ENCODE assay signal across 9 mouse cellular contexts in the genomic region with DNA sequence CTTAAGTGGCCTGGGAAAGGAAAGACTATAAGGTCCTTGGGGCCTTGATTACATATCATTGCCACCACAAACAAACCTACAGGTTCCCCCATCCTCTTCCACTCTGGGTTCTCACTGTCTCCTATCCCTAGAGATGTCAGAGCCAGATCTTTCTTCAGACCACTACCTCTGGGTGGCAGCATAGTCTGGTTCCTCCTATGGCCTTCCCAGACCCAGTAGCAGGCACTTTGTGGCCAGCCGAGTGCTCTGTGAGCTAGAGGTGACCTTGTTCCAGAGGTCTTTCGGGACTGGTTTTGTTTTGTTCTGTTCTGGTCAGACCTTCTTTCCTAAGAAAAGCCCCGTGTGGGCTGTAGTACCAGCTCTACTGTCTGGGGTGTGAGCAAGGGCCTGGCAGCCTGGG. TPM values are rescaled to one million over a fixed set of nuclear protein-coding genes. Genes with fewer than 3 reads are reported as not detected.
DNase-seq lines count a peak whose midpoint lies in the region; ATAC-seq and TF ChIP-seq lines count a peak whose summit lies in the region.
"Had no signal": no experiment of that assay in that cellular context is flagged by ENCODE, and none has a peak within 500 bp of the region (broad histone marks: within the 10 kb centered on the region; RNA-seq: fewer than 3 reads in every experiment).

No protein-coding gene starts in this region.

- intact Hi-C loops in left cerebral cortex, adult 2 months (cut with DNase I) = no loop called here

- 0 out of 2 replicates have a peak, but pooled peaks cover 2% of the 10 kb centered on the region for H3K4me1 ChIP-seq in brown adipose tissue, adult 24 weeks (ENCODE audit: control insufficient read depth, insufficient read depth, insufficient read length, low read length)

- peak; percentile 57 for ATAC-seq in Patski
- ATAC-seq in activated CD4-positive, CD25-positive, alpha-beta regulatory T cell, adult 4 months = no peak

- H3K4me3 ChIP-seq in left cerebral cortex, adult 2 months = no peak overlapping the region
- H3K4me3 ChIP-seq in brown adipose tissue, adult 24 weeks (ENCODE audit: insufficient read depth, low read depth, low read length) = no peak overlapping the region
- H3K4me3 ChIP-seq: lung, embryonic 15.5 days had no signal

- in situ Hi-C loops in Patski (cut with MboI; ENCODE audit: low pct_unique_long_range_greater_than_20kb) = no loop called here

- CTCF ChIA-PET in Patski (lab: Charles Lee) = interaction anchor here (1.1 to 1.5 kb wide), 2 partner anchors 65 to 70 kb away, joined by 3 to 4 read pairs; a partner anchor contains a TSS

- POLR2A ChIA-PET in Patski (lab: Charles Lee) = no interaction called here

- no peak overlapping the region for H3K27ac ChIP-seq in left cerebral cortex, adult 2 months
- H3K27ac ChIP-seq in brown adipose tissue, adult 24 weeks (replicated peaks; ENCODE audit: low read depth, low read length) = peak overlapping the region; percentile 78
- H3K27ac ChIP-seq: lung, embryonic 15.5 days had no signal

- TF ChIP-seq CTCF in left cerebral cortex, adult 2 months (IDR thresholded peaks at IDR 0.05) = peak; percentile 30
- no peak for TF ChIP-seq CTCF in Patski (IDR thresholded peaks at IDR 0.05)

- DNase-seq in left cerebral cortex, adult 2 months (ENCODE audit: extremely low spot score in 1 of 2, low spot score in 2 of 2) = no peak
- no peak for DNase-seq in left cerebral cortex, adult 18-20 months (ENCODE audit: low spot score in 2 of 2)
- no peak for DNase-seq in Patski (ENCODE audit: low read depth, low spot score)
- peak; percentile 40 for DNase-seq in lung, postnatal 14 days
- no peak for DNase-seq in heart, postnatal 4 days
- DNase-seq: heart, postnatal 36 days had no signal

- H3K27me3 ChIP-seq in Patski = no peaks in the 10 kb centered on the region
- H3K27me3 ChIP-seq: lung, embryonic 15.5 days had no signal

RNA-seq across cellular contexts. Expression of a gene that starts 39.0 kb away (rescaled TPM):
- total RNA-seq in left cerebral cortex, adult 2 months (2021) = 10 to 100 TPM; 55.9 to 57.7 TPM
- total RNA-seq in left cerebral cortex, adult 18-20 months (2021) = 10 to 100 TPM; 56.3 to 60.2 TPM
- polyA plus RNA-seq in Patski (2021) = 58.9 TPM
- 302 and 313 TPM in 2 replicates for polyA plus RNA-seq in brown adipose tissue, adult 24 weeks (2012; ENCODE audit: insufficient read depth, insufficient read length, missing spikeins)
- polyA plus RNA-seq in activated CD4-positive, CD25-positive, alpha-beta regulatory T cell, adult 4 months (2017; shearing (Covaris generic)) = 100 to 1,000 TPM in 1 of 2 experiments, 10 to 100 TPM in 1; 96.4 to 138 TPM
- total RNA-seq in heart, postnatal 4 days (2021) = 10 to 100 TPM; 72.9 to 75.3 TPM

RNA-seq across cellular contexts. Expression of a gene that starts 39.1 kb away (rescaled TPM):
- 10 to 100 TPM; 25.6 to 26.4 TPM for total RNA-seq in left cerebral cortex, adult 2 months (2021)
- 10 to 100 TPM; 28.1 to 29.6 TPM for total RNA-seq in left cerebral cortex, adult 18-20 months (2021)
- polyA plus RNA-seq in Patski (2021) = 105 TPM
- polyA plus RNA-seq in brown adipose tissue, adult 24 weeks (2012; ENCODE audit: insufficient read depth, insufficient read length, missing spikeins) = 210 and 264 TPM in 2 replicates
- polyA plus RNA-seq in activated CD4-positive, CD25-positive, alpha-beta regulatory T cell, adult 4 months (2017; shearing (Covaris generic)) = 100 to 1,000 TPM; 151 to 166 TPM
- 10 to 100 TPM; 42.6 to 45.3 TPM for total RNA-seq in heart, postnatal 4 days (2021)
